Mouse (Mus musculus) layer of hippocampus, adult 8-10 months (tissue): ENCODE data around the gene Nom1. TPM values are rescaled to one million over a fixed set of nuclear protein-coding genes. Genes with fewer than 3 reads are reported as not detected.

Source experiments
- DNase-seq, 2 experiments: peaks; one replicate each; pipeline ENCODE4 v3.0.0; 2022; ENCODE audit warnings: low spot score in 2 of 2
- total RNA-seq, 4 experiments: library from RNA; stranded (reverse); gene quantifications; 2 replicates each; pipeline ENCODE4 v1.2.4; 2022

The Nom1 gene
- total RNA-seq, 4 experiments from 2014 or later: 24.0 to 26.5 (median 24.8) TPM

- no peak for DNase-seq
Measured at GRCm38 (mm10) chr5:29470851-29471394, 36.5 kb downstream of the Nom1 start.

- no peak for DNase-seq
Measured at GRCm38 (mm10) chr5:29471396-29471795, 36.9 kb downstream of the Nom1 start.

- no peak for DNase-seq
Measured at GRCm38 (mm10) chr5:29471855-29472665, 37.6 kb downstream of the Nom1 start.

GRCm38 (mm10) chr5:29473551-29474245 lies 39.2 kb downstream of the Nom1 start:
- DNase-seq: no peak

GRCm38 (mm10) chr5:29474246-29474960 lies 39.9 kb downstream of the Nom1 start:
- DNase-seq: no peak

GRCm38 (mm10) chr5:29475041-29475440 lies 40.6 kb downstream of the Nom1 start:
- DNase-seq: no peak

- no peak for DNase-seq
Measured at GRCm38 (mm10) chr5:29475556-29475955, 41.1 kb downstream of the Nom1 start.

- DNase-seq: no peak
Measured at GRCm38 (mm10) chr5:29476021-29476420, 41.6 kb downstream of the Nom1 start.

GRCm38 (mm10) chr5:29477474-29478207 lies 43.2 kb downstream of the Nom1 start:
- DNase-seq: no peak

GRCm38 (mm10) chr5:29478208-29479197 lies 44.0 kb downstream of the Nom1 start, which contains the start of gene Mnx1:
Gene Mnx1 (minus strand): TSS chr5:29478470.
- no peak for DNase-seq

- DNase-seq: no peak
Measured at GRCm38 (mm10) chr5:29479198-29479593, 44.7 kb downstream of the Nom1 start.

- DNase-seq: no peak
Measured at GRCm38 (mm10) chr5:29483801-29484200, 49.3 kb downstream of the Nom1 start.

- DNase-seq: no peak
Measured at GRCm38 (mm10) chr5:29484965-29485940, 50.8 kb downstream of the Nom1 start.

- DNase-seq: no peak
Measured at GRCm38 (mm10) chr5:29485941-29486320, 51.5 kb downstream of the Nom1 start.

GRCm38 (mm10) chr5:29487321-29487720 lies 52.9 kb downstream of the Nom1 start:
- no peak for DNase-seq

- no peak for DNase-seq
Measured at GRCm38 (mm10) chr5:29507013-29507412, 72.5 kb downstream of the Nom1 start.
